Mouse (Mus musculus) G1E-ER4 (cell line): ENCODE measurements around the gene Inpp5a. TPM values are rescaled to one million over a fixed set of nuclear protein-coding genes. Genes with fewer than 3 reads are reported as not detected.

Experiments
- GATA1 ChIP-seq: IDR thresholded peaks from one replicate; pipeline ENCODE4 v1.8.0; 2012; ENCODE audit warnings: low read length, inconsistent platforms
- polyA plus RNA-seq: library from polyadenylated mRNA; stranded (reverse); fragments of >175 nt; gene quantifications from 2 replicates; pipeline ENCODE4 v1.2.3, GENCODE M21; 2012

Inpp5a gene
- polyA plus RNA-seq, 1 experiment: not detected

- TF ChIP-seq GATA1: no peak
These were observed 17.7 kb downstream of the Inpp5a start for GRCm38 (mm10) chr7:139406581-139406980.

GRCm38 (mm10) chr7:139407966-139408365 lies 19.1 kb downstream of the Inpp5a start:
- TF ChIP-seq GATA1: no peak

DNA sequence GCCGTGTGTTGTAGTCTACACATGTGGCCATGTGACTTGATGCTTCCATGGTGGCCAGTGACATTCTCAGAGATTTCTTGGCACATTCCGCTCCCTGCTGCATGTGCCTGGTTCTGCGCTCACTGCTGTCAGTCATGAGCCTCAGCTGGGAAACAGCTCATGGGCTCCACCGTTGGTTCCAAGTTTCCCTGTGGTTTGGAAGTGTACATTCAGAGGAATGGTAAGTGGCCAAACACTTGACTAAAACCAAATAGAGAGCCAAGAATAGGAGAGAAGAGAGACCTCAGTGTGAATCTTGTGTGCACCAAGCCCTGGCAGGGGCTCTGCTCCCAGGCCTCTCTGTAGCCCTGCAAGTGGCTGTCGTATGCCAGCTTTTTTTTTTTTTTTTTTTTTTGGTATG lies 21.0 kb downstream of the Inpp5a start:
- TF ChIP-seq GATA1: no peak

DNA sequence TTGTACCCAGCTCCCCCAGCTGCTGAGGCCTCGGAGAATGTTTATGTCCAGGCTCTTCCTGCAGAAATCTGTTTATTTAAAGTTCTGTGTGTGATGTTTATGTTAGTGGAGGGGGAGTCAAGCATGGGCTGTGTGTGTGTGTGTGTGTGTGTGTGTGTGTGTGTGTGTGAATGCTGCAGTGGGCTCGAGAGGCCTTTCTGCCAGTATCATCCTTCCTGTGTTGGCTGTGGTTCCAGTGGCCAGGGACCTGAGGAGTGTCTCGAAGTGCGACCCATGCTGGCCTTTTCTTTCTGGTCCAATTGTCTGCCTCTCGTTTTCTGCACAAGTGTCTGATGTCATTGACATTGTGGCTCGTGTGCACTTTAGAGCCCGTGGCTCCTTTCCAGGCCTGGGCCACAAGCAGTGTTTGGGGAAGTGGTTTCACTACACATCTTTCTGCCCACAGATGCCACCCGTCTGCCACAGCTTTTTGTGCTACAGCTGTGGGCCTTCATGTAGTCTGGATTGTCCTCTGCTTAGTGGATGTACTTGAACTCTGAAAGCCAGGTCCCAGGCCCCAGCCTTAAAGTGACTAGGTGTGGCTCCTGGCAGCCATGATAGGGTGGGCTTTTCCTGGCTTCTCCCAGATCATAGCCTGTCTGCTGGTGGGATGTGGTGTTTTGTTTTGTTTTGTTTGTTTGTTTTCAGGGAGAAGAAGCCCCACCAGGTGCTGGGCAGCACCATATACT lies 23.5 kb downstream of the Inpp5a start:
- no peak for TF ChIP-seq GATA1

DNA sequence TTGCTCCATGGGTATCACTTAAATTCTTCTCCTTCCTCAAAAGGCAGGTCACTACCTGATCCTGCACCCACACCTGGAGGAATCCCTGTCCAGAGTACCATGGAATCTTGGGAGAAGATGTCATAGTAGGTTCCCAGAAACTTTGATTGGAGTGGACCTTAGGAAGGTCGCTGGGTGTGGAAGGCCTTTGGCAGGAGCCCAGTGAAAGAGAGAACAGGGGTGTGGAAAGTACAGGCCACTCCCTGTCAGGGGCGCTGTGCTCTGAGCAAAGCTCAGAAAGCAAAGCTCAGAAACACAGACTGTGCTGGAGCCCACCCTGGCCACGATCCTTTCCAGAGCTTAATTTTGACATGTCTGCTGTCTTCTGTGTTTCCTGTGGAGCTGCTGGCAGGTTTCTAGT lies 24.5 kb downstream of the Inpp5a start:
- TF ChIP-seq GATA1: no peak

GRCm38 (mm10) chr7:139415616-139416225 lies 26.8 kb downstream of the Inpp5a start:
- no peak for TF ChIP-seq GATA1

DNA sequence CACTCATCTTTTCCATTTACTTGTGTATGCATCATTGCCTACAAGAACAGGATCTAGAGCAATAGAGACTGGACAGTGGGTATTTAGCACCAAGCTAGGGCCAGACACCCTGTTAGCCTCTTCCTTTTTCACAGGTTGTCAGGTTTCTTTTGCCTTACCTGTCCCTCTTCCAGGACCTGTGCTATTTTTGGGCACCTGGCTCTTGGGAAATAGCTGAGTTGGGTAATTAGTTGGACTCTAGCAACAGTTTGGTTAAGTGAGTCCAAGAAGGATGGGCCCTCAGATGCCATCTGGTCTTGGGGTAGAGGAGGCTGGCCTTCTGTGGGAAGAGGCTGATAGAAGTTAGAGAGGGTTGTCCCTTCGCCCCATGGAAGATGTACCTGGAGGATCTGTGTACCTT lies 29.5 kb downstream of the Inpp5a start:
- TF ChIP-seq GATA1: no peak

GRCm38 (mm10) chr7:139422827-139423226 lies 33.9 kb downstream of the Inpp5a start:
- TF ChIP-seq GATA1: no peak

DNA sequence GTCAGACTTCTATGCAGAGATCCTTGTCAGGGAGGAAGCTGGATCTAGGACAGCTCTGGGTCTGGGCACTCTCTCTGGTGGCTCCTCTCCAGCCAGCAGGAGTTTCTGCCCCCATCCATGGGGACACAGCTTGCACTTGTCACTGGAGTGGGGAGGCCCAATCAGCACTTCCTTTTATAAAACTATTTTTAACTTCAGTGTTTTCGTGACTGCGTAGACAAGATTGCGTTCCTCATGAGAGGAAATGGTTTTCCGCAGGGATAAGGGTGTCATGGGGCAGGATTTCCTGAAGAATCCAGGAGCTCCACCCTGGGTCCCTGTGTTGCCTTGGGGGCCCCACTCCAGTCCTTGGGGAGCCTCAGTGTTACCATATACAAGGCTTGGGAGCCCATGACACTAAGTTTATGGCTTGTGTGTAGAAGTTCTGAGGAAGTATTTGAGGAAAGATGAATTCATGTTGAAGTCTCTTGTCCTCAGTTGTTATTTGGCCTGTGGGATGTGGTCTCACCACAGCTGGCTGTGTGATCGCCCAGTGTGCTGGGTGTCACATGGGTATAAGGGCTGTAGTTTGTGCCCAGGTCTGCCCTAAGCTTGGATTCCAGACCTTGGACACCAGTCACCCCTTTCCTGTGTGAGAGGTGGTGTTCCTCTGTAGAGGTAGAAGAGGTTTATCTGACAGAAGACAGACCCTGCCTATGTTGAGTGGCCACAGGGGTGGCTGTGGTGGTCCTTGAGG lies 45.4 kb downstream of the Inpp5a start:
- TF ChIP-seq GATA1: no peak

- no peak for TF ChIP-seq GATA1
These were observed 46.8 kb downstream of the Inpp5a start for GRCm38 (mm10) chr7:139435749-139436148.

GRCm38 (mm10) chr7:139436951-139437350 lies 48.0 kb downstream of the Inpp5a start:
- TF ChIP-seq GATA1: no peak

DNA sequence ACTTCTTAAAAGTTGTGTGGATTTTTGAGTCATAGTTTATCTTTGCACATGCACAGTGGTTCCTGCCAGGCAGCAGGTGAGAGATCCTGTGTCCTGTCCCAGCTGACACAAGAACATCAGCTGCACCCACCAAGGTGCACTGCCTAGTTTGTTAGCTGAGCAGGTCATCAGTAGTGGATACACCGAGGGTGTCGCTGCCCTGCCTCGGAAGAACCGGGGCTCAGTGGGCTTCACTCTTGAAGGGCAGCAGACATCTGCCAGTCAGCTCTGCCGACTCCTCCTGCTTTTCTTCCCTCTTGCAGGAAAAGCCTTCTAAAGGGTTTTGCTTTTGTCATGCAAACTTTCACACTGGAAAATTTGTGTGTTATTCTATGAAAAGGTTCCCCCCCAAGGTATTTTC lies 48.6 kb downstream of the Inpp5a start:
- no peak for TF ChIP-seq GATA1

GRCm38 (mm10) chr7:139437926-139438600 lies 49.2 kb downstream of the Inpp5a start:
- no peak for TF ChIP-seq GATA1

DNA sequence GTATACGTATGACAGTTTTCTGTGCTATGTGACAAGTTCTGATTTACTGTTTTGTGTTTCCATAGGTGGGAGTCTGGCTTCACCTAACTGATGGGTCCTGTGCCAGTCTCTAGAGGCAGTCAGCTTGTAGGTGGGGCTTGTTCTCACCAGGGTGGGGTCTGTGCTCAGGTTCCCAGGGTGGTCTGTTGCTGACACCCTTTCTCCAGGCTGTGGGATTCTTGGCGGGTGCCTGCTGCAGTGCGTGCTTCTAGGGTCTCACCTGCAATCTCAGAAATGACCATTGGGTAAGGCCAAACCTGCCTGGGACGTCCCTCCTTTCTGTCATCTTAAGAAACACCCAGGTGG lies 49.7 kb downstream of the Inpp5a start:
- no peak for TF ChIP-seq GATA1

DNA sequence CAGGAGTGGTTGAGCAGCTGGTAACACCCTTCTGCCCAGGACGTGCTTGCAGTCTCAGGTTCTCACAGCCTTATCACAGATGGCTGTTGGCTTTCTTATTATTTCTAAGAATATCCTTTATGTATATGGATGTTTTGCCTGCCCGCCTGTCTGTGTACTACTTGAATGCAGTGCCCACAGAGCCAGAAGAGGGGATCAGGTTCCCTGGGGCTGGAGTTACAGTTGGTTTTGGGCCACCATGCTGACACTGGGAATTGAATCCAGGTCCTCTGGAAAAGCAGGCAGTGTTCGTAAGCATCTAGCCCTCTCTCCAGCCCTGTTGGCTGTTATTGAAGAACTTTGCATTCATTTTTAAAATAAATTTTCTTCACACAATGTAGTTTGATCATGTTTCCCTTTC lies 50.1 kb downstream of the Inpp5a start:
- no peak for TF ChIP-seq GATA1
